Mouse (Mus musculus) liver, embryonic 11.5 days (tissue): ENCODE results near the gene Islr. TPM values are rescaled to one million over a fixed set of nuclear protein-coding genes. Genes with fewer than 3 reads are reported as not detected.
A peak's percentile ranks its signal among the peaks of the same experiment; 100 is the strongest.

ENCODE experiments used
- ATAC-seq: fragments of 200-750 bp; cut with Nextera tagmentation; replicated peaks from 2 replicates; pipeline ENCODE4 v1.8.0; 2017; ENCODE audit warnings: moderate number of reproducible peaks, mild to moderate bottlenecking, moderate TSS enrichment, moderate library complexity; ENCODE audit not compliant: low FRiP score
- DNase-seq: peaks from one replicate; pipeline ENCODE4 v3.0.0-alpha.2; 2017; ENCODE audit warnings: low spot score
- H3K27ac ChIP-seq: fragments of 300-500 bp; sonication (generic); 2 replicates; pipeline ENCODE4 v1.5.1; 2014; ENCODE audit warnings: mild to moderate bottlenecking, low read depth, low read length, control low read depth
- H3K27me3 ChIP-seq: fragments of 300-500 bp; sonication (generic); replicated peaks from 2 replicates; pipeline ENCODE4 v1.6.1; 2014; ENCODE audit warnings: low read length, mixed read lengths; ENCODE audit not compliant: control insufficient read depth, insufficient read depth
- H3K36me3 ChIP-seq: fragments of 300-500 bp; sonication (generic); 2 replicates; pipeline ENCODE4 v1.6.1; 2014; ENCODE audit warnings: mild to moderate bottlenecking, low read length, moderate library complexity, mixed read lengths; ENCODE audit not compliant: control insufficient read depth, insufficient read depth
- H3K4me1 ChIP-seq: fragments of 300-500 bp; sonication (generic); replicated peaks from 2 replicates; pipeline ENCODE4 v1.6.1; 2014; ENCODE audit warnings: low read length, mixed read lengths; ENCODE audit not compliant: control insufficient read depth, insufficient read depth
- H3K4me2 ChIP-seq: fragments of 300-500 bp; sonication (generic); 2 replicates; pipeline ENCODE4 v1.6.1; 2014; ENCODE audit warnings: mild to moderate bottlenecking, control low read depth, moderate library complexity
- H3K4me3 ChIP-seq: fragments of 300-500 bp; sonication (generic); 2 replicates; pipeline ENCODE4 v1.5.1; 2014; ENCODE audit warnings: low read depth, low read length, control low read depth
- H3K9ac ChIP-seq: fragments of 300-500 bp; sonication (generic); 2 replicates; pipeline ENCODE4 v1.6.1; 2014; ENCODE audit warnings: low read depth, low read length, control low read depth
- H3K9me3 ChIP-seq: fragments of 300-500 bp; sonication (generic); 2 replicates; pipeline ENCODE4 v1.6.1; 2016; ENCODE audit warnings: low read length, inconsistent platforms, mixed read lengths; ENCODE audit not compliant: control insufficient read depth
- WGBS: fragments of 180-500 bp; shearing (Covaris S2); extraction: QIAGEN DNeasy Blood & Tissue Kit; methylation state at CpG from one replicate; pipeline ENCODE4 v1.1.7; 2014; 5-methylcytosine and 5-hydroxymethylcytosine counted together
- polyA plus RNA-seq: library from polyadenylated mRNA; unstranded; fragments of >200 nt; fragmentation: Nextera tagmentation; extraction: Ambion mirVana; gene quantifications from 2 replicates; pipeline ENCODE4 v1.2.1, GENCODE M21; 2014

Islr gene
- polyA plus RNA-seq, 1 experiment from 2014 or later, result 8.5 TPM

- DNase-seq, result peak; percentile 31
- Histone ChIP-seq H3K4me2 (no peak overlapping the region), H3K27ac (no peak overlapping the region), H3K27me3 (peaks cover 95% of the 10 kb centered on the region), H3K9ac (no peak overlapping the region), H3K9me3 (no peaks in the 10 kb centered on the region), H3K36me3 (no peaks in the 10 kb centered on the region), H3K4me1 (peaks cover 8% of the 10 kb centered on the region), H3K4me3 (no peak overlapping the region)
- WGBS, result 10% methylated on average over 11 of the region's 11 CpGs
- ATAC-seq, result no peak
These were observed 3.6 kb downstream of the Islr start for GRCm38 (mm10) chr9:58200270-58201090.

- no peak overlapping the region for H3K9ac ChIP-seq
- H3K9me3 ChIP-seq, result no peaks in the 10 kb centered on the region
- H3K4me1 ChIP-seq, result peaks cover 8% of the 10 kb centered on the region
- H3K4me3 ChIP-seq, result no peak overlapping the region
- no peak overlapping the region for H3K27ac ChIP-seq
- 2% methylated on average over 41 of the region's 41 CpGs for whole genome bisulfite sequencing
- DNase-seq (no peak), ATAC-seq (no peak)
- H3K4me2 ChIP-seq, result no peak overlapping the region
- H3K27me3 ChIP-seq, result peaks cover 99% of the 10 kb centered on the region
- no peaks in the 10 kb centered on the region for H3K36me3 ChIP-seq
These were observed 4.5 kb downstream of the Islr start for GRCm38 (mm10) chr9:58199381-58200269.

- DNase-seq (no peak), ATAC-seq (no peak)
- Histone ChIP-seq H3K9ac (no peak overlapping the region), H3K27ac (no peak overlapping the region), H3K36me3 (no peaks in the 10 kb centered on the region), H3K4me2 (no peak overlapping the region), H3K4me3 (no peak overlapping the region), H3K9me3 (no peaks in the 10 kb centered on the region), H3K27me3 (peaks cover 100% of the 10 kb centered on the region), H3K4me1 (peaks cover 8% of the 10 kb centered on the region)
- WGBS, result 4% methylated on average over 38 of the region's 38 CpGs
These were observed 5.2 kb downstream of the Islr start for GRCm38 (mm10) chr9:58198801-58199371.

- 3% methylated on average over 58 of the region's 58 CpGs for WGBS
- no peak for ATAC-seq
- H3K27ac ChIP-seq, result no peak overlapping the region
- H3K4me2 ChIP-seq, result peak overlapping the region; percentile 43
- H3K27me3 ChIP-seq, result peaks cover 97% of the 10 kb centered on the region
- H3K4me3 ChIP-seq, result peak overlapping the region; percentile 28
- peak; percentile 54 for DNase-seq
- no peaks in the 10 kb centered on the region for H3K9me3 ChIP-seq
- peaks cover 8% of the 10 kb centered on the region for H3K4me1 ChIP-seq
- no peak overlapping the region for H3K9ac ChIP-seq
- H3K36me3 ChIP-seq, result no peaks in the 10 kb centered on the region
These were observed 6.1 kb downstream of the Islr start for GRCm38 (mm10) chr9:58197781-58198701.

- H3K4me2 ChIP-seq, result peak overlapping the region; percentile 39
- H3K36me3 ChIP-seq, result no peaks in the 10 kb centered on the region
- DNase-seq, result no peak
- H3K9me3 ChIP-seq, result no peaks in the 10 kb centered on the region
- H3K4me3 ChIP-seq, result 0 out of 2 replicates have a peak overlapping the region, but pooled peaks have one; percentile 6
- WGBS, result 4% methylated on average over 46 of the region's 46 CpGs
- H3K4me1 ChIP-seq, result peaks cover 8% of the 10 kb centered on the region
- H3K27ac ChIP-seq, result no peak overlapping the region
- ATAC-seq, result no peak
- H3K9ac ChIP-seq, result no peak overlapping the region
- H3K27me3 ChIP-seq, result peaks cover 85% of the 10 kb centered on the region
These were observed 7.2 kb downstream of the Islr start for GRCm38 (mm10) chr9:58196610-58197567.

- H3K4me2 ChIP-seq, result peak overlapping the region; percentile 39
- peaks cover 78% of the 10 kb centered on the region for H3K27me3 ChIP-seq
- 2% methylated on average over 14 of the region's 14 CpGs for WGBS
- DNase-seq, result no peak
- no peaks in the 10 kb centered on the region for H3K9me3 ChIP-seq
- no peak overlapping the region for H3K27ac ChIP-seq
- H3K36me3 ChIP-seq, result no peaks in the 10 kb centered on the region
- no peak for ATAC-seq
- H3K4me3 ChIP-seq, result no peak overlapping the region
- peaks cover 8% of the 10 kb centered on the region for H3K4me1 ChIP-seq
- H3K9ac ChIP-seq, result no peak overlapping the region
These were observed 8.0 kb downstream of the Islr start for GRCm38 (mm10) chr9:58196141-58196540.

- no peaks in the 10 kb centered on the region for H3K36me3 ChIP-seq
- H3K4me2 ChIP-seq, result no peak overlapping the region
- no peak overlapping the region for H3K9ac ChIP-seq
- WGBS, result 13% methylated on average over 1 of the region's 1 CpGs
- H3K27ac ChIP-seq, result no peak overlapping the region
- DNase-seq, result no peak
- H3K4me3 ChIP-seq, result no peak overlapping the region
- H3K9me3 ChIP-seq, result no peaks in the 10 kb centered on the region
- ATAC-seq, result no peak
- H3K4me1 ChIP-seq, result peaks cover 8% of the 10 kb centered on the region
- peaks cover 73% of the 10 kb centered on the region for H3K27me3 ChIP-seq
These were observed 8.4 kb downstream of the Islr start for GRCm38 (mm10) chr9:58195671-58196070.
